Mouse (Mus musculus) stomach, adult 2 months (tissue): ENCODE data around the gene Nol3. TPM values are rescaled to one million over a fixed set of nuclear protein-coding genes. Genes with fewer than 3 reads are reported as not detected.

Experiments used
- polyA plus RNA-seq: library from polyadenylated mRNA; depleted of rRNA; stranded (reverse); fragments of >200 nt; gene quantifications from 2 replicates; pipeline ENCODE4 v1.2.3, GENCODE M21; 2012; rRNA removed

Nol3 gene
- polyA plus RNA-seq = 2.9 and 4.1 TPM in 2 replicates

DNA sequence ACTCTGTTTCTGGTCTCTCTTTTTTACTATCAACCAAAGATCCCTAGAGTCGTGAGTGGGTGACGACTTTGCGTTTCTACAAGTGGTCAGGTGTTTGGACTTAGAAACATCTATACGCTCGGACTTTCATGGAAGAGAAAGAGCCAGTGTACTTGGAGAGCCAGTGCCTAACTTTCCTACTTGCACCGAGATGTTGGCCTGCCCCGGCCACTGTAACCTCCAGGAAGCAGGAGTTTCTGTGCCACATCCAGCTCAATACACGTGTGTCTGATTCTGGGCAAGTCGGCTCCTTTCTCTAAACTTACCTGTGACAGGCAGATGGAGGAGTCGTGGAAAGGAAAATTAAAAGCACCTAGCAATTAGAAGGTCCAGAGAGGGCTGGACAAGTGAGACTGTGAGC, at the start of gene Nol3:
Gene Nol3 (plus strand): TSS at position 301 of the 400 bp plus-strand sequence.

GRCm38 (mm10) chr8:105254966-105255350, 21.0 kb upstream of the Nol3 start, which contains the start of gene B3gnt9:
TSS of gene B3gnt9 (minus strand) at chr8:105255153.

DNA sequence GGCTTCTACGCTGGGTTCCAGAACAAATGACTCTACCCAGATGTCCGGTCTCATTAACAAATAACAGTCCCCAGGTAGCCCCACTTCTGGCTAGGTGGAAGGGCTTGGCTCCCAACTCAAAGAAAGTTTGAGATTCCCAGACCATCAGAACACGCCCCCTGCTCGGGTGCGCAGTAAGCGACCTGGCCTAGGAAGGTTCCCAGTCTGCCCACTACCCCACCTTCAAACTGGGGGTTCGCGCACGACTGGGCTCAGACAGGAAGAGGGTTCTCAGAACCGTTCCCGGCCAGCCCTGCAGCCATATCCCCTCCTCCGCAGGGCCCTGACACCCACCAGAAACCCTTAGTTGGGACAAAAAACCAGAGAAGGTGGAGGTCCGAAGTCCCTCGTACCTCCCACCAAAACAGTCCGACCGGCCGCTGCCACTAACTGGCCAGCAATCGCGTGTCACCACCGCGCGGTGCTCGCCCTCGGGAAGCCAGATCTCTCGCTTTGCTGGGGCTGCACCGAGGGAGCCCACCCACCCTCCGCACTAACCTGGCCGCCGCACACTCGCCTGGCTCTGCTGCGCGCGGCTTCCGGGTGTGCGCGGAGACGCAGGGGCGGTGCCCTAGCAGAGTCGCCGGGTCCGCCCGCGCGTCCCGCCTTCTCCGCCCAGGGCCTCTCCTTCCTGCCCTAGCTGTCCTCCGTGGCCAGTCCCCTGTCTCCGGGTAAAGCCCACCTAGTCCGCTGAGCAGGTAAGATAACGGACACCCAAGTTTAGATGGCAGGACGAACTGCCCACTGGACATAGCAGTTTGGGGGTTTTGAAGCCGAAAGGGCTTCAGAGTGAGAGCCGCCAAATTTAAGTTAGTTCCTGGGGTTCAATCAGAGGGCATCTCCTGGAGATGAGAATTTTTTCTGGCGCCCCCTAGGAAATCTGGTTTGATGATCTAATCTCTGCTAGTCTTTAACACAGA, 11.6 kb upstream of the Nol3 start, which contains the start of the genes Tradd and Fbxl8:
Gene Tradd (minus strand): TSS at position 586 of the 959 bp plus-strand sequence.
Gene Fbxl8 (plus strand): TSS at position 625 of the 959 bp plus-strand sequence.

DNA sequence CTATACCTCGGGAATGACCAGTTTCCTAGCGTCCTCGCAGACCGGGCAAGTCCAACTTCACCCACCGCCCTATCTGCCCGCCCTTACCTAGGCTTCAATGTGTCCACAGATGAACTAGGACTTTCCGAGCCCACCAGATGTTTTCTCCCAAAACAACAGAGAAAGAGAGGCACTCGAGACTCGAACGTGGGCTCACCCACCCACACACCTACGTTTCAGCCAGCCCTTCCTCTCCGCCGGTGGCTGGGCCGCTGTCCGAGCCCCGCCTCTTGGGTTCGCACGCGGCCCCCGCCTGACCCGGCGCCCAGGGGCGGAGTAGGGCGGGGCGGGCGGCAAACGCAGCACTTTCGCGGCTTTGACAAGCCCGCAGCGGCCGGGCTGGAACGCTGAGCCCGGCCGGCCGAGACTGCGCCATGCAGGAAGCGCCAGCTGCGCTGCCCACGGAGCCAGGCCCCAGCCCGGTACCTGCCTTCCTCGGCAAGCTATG, 6.4 kb upstream of the Nol3 start, which contains the start of gene Hsf4:
Gene Hsf4 (plus strand): TSS at position 341 of the 487 bp plus-strand sequence.

DNA sequence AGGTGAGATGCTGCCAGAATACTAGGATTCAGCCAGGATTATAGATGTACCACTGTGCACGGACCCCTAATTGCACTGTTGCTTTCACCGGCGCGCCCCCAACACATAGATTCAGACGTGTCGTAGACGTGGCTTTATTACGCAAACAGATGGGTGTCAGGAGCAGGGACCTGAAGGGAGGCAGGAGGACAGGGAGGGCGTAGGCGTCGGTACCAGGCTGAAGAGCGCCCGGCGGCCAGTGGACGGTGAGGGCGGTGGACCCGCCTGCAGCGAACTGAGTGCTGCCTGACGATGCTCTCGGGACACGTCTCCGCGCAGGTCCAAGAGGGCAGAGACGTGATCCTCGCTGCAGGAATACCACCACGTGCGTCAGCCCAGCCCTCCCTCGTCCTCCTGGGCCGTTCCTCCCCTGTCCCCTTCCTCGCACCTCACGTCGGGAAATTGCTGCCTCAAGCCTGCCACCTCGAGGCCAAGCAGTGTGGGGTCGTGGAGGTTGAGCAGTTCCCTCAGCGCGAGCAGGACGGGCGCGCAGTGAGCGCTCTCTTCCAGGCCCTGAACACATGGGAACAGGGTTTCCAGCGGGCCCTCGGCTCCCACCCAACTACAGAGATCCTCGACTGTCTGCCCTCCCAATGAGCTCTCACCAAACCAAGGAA, 14.0 kb downstream of the Nol3 start, which contains the start of gene 4931428F04Rik:
Gene 4931428F04Rik (minus strand): TSS at position 60 of the 656 bp plus-strand sequence.

GRCm38 (mm10) chr8:105295895-105296573, 20.1 kb downstream of the Nol3 start, which contains the start of gene Exoc3l:
TSS of gene Exoc3l (minus strand) at chr8:105296101.

DNA sequence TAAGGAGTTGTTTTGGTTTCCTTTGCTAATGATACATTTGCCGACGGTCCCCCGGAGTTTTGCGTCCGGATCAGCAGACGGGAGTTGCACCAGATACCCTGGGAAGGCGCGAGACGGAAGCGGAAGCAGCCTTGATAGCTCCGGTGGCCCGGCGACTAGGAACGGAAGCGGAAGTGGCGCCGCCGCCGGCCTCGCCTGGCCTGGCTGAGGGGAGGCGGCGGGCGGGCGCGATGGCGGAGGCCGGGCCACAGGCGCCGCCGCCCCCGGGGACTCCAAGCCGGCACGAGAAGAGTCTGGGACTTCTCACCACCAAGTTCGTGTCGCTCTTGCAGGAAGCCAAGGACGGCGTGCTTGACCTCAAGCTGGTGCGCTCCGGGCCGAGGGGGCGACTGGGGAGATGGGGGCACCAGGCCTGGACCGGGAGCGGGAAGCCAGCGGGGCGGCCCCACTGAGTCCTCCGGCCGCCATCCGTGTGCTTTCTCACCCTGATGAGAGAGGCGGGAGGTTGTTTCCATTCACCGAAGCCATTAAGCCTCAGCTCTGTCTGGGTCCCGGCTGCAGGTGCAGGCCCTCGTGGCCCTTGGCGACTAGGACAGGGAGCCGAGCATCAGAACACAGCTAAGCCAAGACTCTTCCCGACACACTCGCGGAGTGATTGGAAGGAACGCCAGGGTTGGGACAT, 21.7 kb downstream of the Nol3 start, which contains the start of gene E2f4:
Gene E2f4 (plus strand): TSS at position 153 of the 682 bp plus-strand sequence.

GRCm38 (mm10) chr8:105305211-105306145, 29.5 kb downstream of the Nol3 start, which contains the start of gene Elmo3:
TSS of gene Elmo3 (plus strand) at chr8:105305601.

GRCm38 (mm10) chr8:105326141-105326672, 50.3 kb downstream of the Nol3 start, which contains the start of the genes Lrrc29 and Tmem208:
TSS of gene Lrrc29 (minus strand) at chr8:105326278.
TSS of gene Tmem208 (plus strand) at chr8:105326354.

Other genes with a start within 250 kb of the Nol3 start
- gene Ces3a, start 227.5 kb upstream of the Nol3 start, polyA plus RNA-seq = 0.31 and 0.63 TPM in 2 replicates
- gene Ces3b, start 192.4 kb upstream of the Nol3 start, polyA plus RNA-seq = not detected in 2 replicates
- gene Ces4a, start 144.3 kb upstream of the Nol3 start, polyA plus RNA-seq = not detected in 2 replicates
- gene Cbfb, start 105.5 kb upstream of the Nol3 start, polyA plus RNA-seq = 2.1 and 2.3 TPM in 2 replicates
- 13.5 and 13.8 TPM in 2 replicates for gene D230025D16Rik, start 51.0 kb upstream of the Nol3 start, polyA plus RNA-seq
- 6.5 and 27.1 TPM in 2 replicates for gene B3gnt9, start 21.0 kb upstream of the Nol3 start, polyA plus RNA-seq
- 19.5 and 27.4 TPM in 2 replicates for gene Tradd, start 11.5 kb upstream of the Nol3 start, polyA plus RNA-seq
- 7.8 and 13.6 TPM in 2 replicates for gene Fbxl8, start 11.5 kb upstream of the Nol3 start, polyA plus RNA-seq
- 2.3 and 3.6 TPM in 2 replicates for gene Hsf4, start 6.3 kb upstream of the Nol3 start, polyA plus RNA-seq
- 2.8 and 3.0 TPM in 2 replicates for gene 4931428F04Rik, start 13.7 kb downstream of the Nol3 start, polyA plus RNA-seq
- 2.9 and 3.6 TPM in 2 replicates for gene Exoc3l, start 20.0 kb downstream of the Nol3 start, polyA plus RNA-seq
- 75.3 and 82.4 TPM in 2 replicates for gene E2f4, start 21.5 kb downstream of the Nol3 start, polyA plus RNA-seq
- gene Elmo3, start 29.5 kb downstream of the Nol3 start, polyA plus RNA-seq = 24.7 and 28.1 TPM in 2 replicates
- 3.6 and 4.0 TPM in 2 replicates for gene Lrrc29, start 50.1 kb downstream of the Nol3 start, polyA plus RNA-seq
- gene Tmem208, start 50.2 kb downstream of the Nol3 start, polyA plus RNA-seq = 73.4 and 87.5 TPM in 2 replicates
- gene Fhod1, start 71.8 kb downstream of the Nol3 start, polyA plus RNA-seq = 8.3 and 11.0 TPM in 2 replicates
- gene Slc9a5, start 72.7 kb downstream of the Nol3 start, polyA plus RNA-seq = 1.0 and 1.3 TPM in 2 replicates
- gene Plekhg4, start 97.1 kb downstream of the Nol3 start, polyA plus RNA-seq = 0.08 and 0.11 TPM in 2 replicates
- not detected in 2 replicates for gene Kctd19, start 137.4 kb downstream of the Nol3 start, polyA plus RNA-seq
- gene Lrrc36, start 137.4 kb downstream of the Nol3 start, polyA plus RNA-seq = 0.18 and 0.28 TPM in 2 replicates
- gene Tppp3, start 195.4 kb downstream of the Nol3 start, polyA plus RNA-seq = 112 and 143 TPM in 2 replicates
- gene Zdhhc1, start 220.8 kb downstream of the Nol3 start, polyA plus RNA-seq = 35.4 and 36.1 TPM in 2 replicates
- 3.3 and 3.7 TPM in 2 replicates for gene Hsd11b2, start 242.6 kb downstream of the Nol3 start, polyA plus RNA-seq